Mouse (Mus musculus) liver, embryonic 14.5 days (tissue): Measurements from ENCODE around the gene Olfr896-ps1.

ENCODE experiments used
- CTCF ChIP-seq: IDR thresholded peaks from 2 replicates; pipeline ENCODE4 v1.5.1; 2016; ENCODE audit warnings: antibody characterized with exemption, low read depth, control low read depth
- EP300 ChIP-seq: IDR thresholded peaks from 2 replicates; pipeline ENCODE4 v1.6.1; 2016; ENCODE audit warnings: antibody characterized with exemption, low read depth

DNA sequence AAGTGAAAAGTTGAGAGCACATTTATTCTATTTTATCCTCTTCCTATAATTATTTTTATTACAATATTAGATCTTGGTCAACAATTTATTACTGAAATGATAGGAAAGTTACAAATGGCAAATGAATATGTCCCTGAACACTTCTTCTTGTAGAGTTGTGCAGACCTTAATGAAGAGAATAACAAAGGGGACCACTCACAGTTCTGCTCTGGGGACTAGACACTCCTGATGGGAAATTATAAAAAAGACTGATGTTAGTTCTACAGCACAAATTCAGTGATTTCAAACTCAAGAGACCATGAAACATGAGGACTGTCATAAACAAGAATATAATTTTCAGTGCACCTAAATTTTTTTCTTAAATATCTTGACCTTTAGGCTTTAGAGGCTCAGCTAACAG lies 38.4 kb upstream of the Olfr896-ps1 start, which contains the start of gene Olfr143:
- TF ChIP-seq EP300 (no peak), CTCF (no peak)
